Mouse (Mus musculus) heart, embryonic 16.5 days (tissue): ENCODE measurements around the gene Ctc1. TPM values are rescaled to one million over a fixed set of nuclear protein-coding genes. Genes with fewer than 3 reads are reported as not detected.

Experiments
- ATAC-seq: fragments of 200-750 bp; cut with Nextera tagmentation; replicated peaks from 2 replicates; pipeline ENCODE4 v1.8.0; 2017; ENCODE audit warnings: moderate number of reproducible peaks; ENCODE audit not compliant: insufficient read depth, low FRiP score; ENCODE audit errors: extremely low read depth
- H3K27ac ChIP-seq: fragments of 300-500 bp; sonication (generic); 2 replicates; pipeline ENCODE4 v1.5.1; 2014; ENCODE audit warnings: mild to moderate bottlenecking, low read length, control low read depth, moderate library complexity
- H3K27me3 ChIP-seq: fragments of 300-500 bp; sonication (generic); 2 replicates; pipeline ENCODE4 v1.6.1; 2014; ENCODE audit warnings: low read length, mixed read lengths; ENCODE audit not compliant: control insufficient read depth, insufficient read depth
- H3K36me3 ChIP-seq: fragments of 300-500 bp; sonication (generic); 2 replicates; pipeline ENCODE4 v1.6.1; 2014; ENCODE audit not compliant: control insufficient read depth, insufficient read depth
- H3K4me1 ChIP-seq: fragments of 300-500 bp; sonication (generic); 2 replicates; pipeline ENCODE4 v1.6.1; 2014; ENCODE audit warnings: low read length, mixed read lengths; ENCODE audit not compliant: control insufficient read depth, insufficient read depth
- H3K4me2 ChIP-seq: fragments of 300-500 bp; sonication (generic); 2 replicates; pipeline ENCODE4 v1.6.1; 2014; ENCODE audit warnings: low read depth, mild to moderate bottlenecking, control low read depth, low read length
- H3K4me3 ChIP-seq: fragments of 300-500 bp; sonication (generic); 2 replicates; pipeline ENCODE4 v1.5.1; 2014; ENCODE audit warnings: mild to moderate bottlenecking, control low read depth, low read length
- H3K9ac ChIP-seq: fragments of 300-500 bp; sonication (generic); 2 replicates; pipeline ENCODE4 v1.6.1; 2014; ENCODE audit warnings: low read length, control low read depth
- H3K9me3 ChIP-seq: fragments of 300-500 bp; sonication (generic); replicated peaks from 2 replicates; pipeline ENCODE4 v1.6.1; 2016; ENCODE audit warnings: low read length; ENCODE audit not compliant: control insufficient read depth
- WGBS: fragments of 180-500 bp; shearing (Covaris S2); extraction: QIAGEN DNeasy Blood & Tissue Kit; methylation state at CpG from one replicate; pipeline ENCODE4 v1.1.7; 2014; 5-methylcytosine and 5-hydroxymethylcytosine counted together
- polyA plus RNA-seq: library from polyadenylated mRNA; unstranded; fragments of >200 nt; fragmentation: Nextera tagmentation; extraction: Ambion mirVana; gene quantifications from 2 replicates; pipeline ENCODE4 v1.2.1, GENCODE M21; 2015

The Ctc1 gene
- polyA plus RNA-seq, 1 experiment from 2014 or later: 44.4 TPM

GRCm38 (mm10) chr11:69012071-69012601 lies 3.6 kb upstream of the Ctc1 start:
- Histone ChIP-seq H3K9me3 (no peaks in the 10 kb centered on the region), H3K27ac (peak overlapping the region; percentile 96), H3K27me3 (no peaks in the 10 kb centered on the region), H3K36me3 (no peaks in the 10 kb centered on the region), H3K9ac (peak overlapping the region; percentile 78), H3K4me2 (peak overlapping the region; percentile 84), H3K4me3 (peak overlapping the region; percentile 62), H3K4me1 (peaks cover 15% of the 10 kb centered on the region)
- WGBS: 1% methylated on average over 18 of the region's 18 CpGs
- peak; percentile 79 for ATAC-seq

GRCm38 (mm10) chr11:69016755-69017154 lies 1.0 kb downstream of the Ctc1 start:
- H3K9me3 ChIP-seq: no peaks in the 10 kb centered on the region
- peak overlapping the region; percentile 79 for H3K9ac ChIP-seq
- no peak overlapping the region for H3K27ac ChIP-seq
- peaks cover 13% of the 10 kb centered on the region for H3K4me1 ChIP-seq
- H3K4me2 ChIP-seq: peak overlapping the region; percentile 76
- ATAC-seq: no peak
- H3K36me3 ChIP-seq: peaks cover 2% of the 10 kb centered on the region; the same call in 1 of the 2 replicates
- peak overlapping the region; percentile 68 for H3K4me3 ChIP-seq
- WGBS: 58% methylated on average over 3 of the region's 3 CpGs
- no peaks in the 10 kb centered on the region for H3K27me3 ChIP-seq

- H3K27me3 ChIP-seq: no peaks in the 10 kb centered on the region
- H3K36me3 ChIP-seq: peaks cover 39% of the 10 kb centered on the region
- H3K9ac ChIP-seq: no peak overlapping the region
- H3K9me3 ChIP-seq: no peaks in the 10 kb centered on the region
- no peak overlapping the region for H3K27ac ChIP-seq
- ATAC-seq: no peak
- peaks cover 7% of the 10 kb centered on the region for H3K4me1 ChIP-seq
- no peak overlapping the region for H3K4me2 ChIP-seq
- no peak overlapping the region for H3K4me3 ChIP-seq
Observed at GRCm38 (mm10) chr11:69020691-69021090, 5.0 kb downstream of the Ctc1 start.

- no peak overlapping the region for H3K4me3 ChIP-seq
- H3K9ac ChIP-seq: no peak overlapping the region
- H3K4me1 ChIP-seq: no peaks in the 10 kb centered on the region
- H3K4me2 ChIP-seq: no peak overlapping the region
- no peak overlapping the region for H3K27ac ChIP-seq
- WGBS: 88% methylated on average over 3 of the region's 3 CpGs
- peaks cover 83% of the 10 kb centered on the region for H3K36me3 ChIP-seq
- no peaks in the 10 kb centered on the region for H3K27me3 ChIP-seq
- no peak for ATAC-seq
- H3K9me3 ChIP-seq: no peaks in the 10 kb centered on the region
Observed at GRCm38 (mm10) chr11:69026562-69026961, 10.9 kb downstream of the Ctc1 start.

GRCm38 (mm10) chr11:69028805-69029204 lies 13.1 kb downstream of the Ctc1 start:
- Histone ChIP-seq H3K4me2 (no peak overlapping the region), H3K4me3 (no peak overlapping the region), H3K36me3 (peaks cover 72% of the 10 kb centered on the region), H3K9me3 (no peaks in the 10 kb centered on the region), H3K4me1 (no peaks in the 10 kb centered on the region), H3K9ac (no peak overlapping the region), H3K27ac (no peak overlapping the region), H3K27me3 (no peaks in the 10 kb centered on the region)
- ATAC-seq: no peak
- 64% methylated on average over 2 of the region's 2 CpGs for WGBS

- Histone ChIP-seq H3K27ac (no peak overlapping the region), H3K27me3 (no peaks in the 10 kb centered on the region), H3K9me3 (no peaks in the 10 kb centered on the region), H3K9ac (no peak overlapping the region), H3K4me1 (peaks cover 8% of the 10 kb centered on the region), H3K36me3 (peaks cover 41% of the 10 kb centered on the region), H3K4me3 (no peak overlapping the region), H3K4me2 (no peak overlapping the region)
- no peak for ATAC-seq
- 73% methylated on average over 9 of the region's 9 CpGs for WGBS
Observed at GRCm38 (mm10) chr11:69033552-69033951, 17.8 kb downstream of the Ctc1 start.

- H3K4me3 ChIP-seq: no peak overlapping the region
- no peaks in the 10 kb centered on the region for H3K9me3 ChIP-seq
- H3K27ac ChIP-seq: no peak overlapping the region
- no peak for ATAC-seq
- H3K4me2 ChIP-seq: no peak overlapping the region
- 85% methylated on average over 3 of the region's 3 CpGs for WGBS
- peaks cover 18% of the 10 kb centered on the region for H3K4me1 ChIP-seq
- H3K9ac ChIP-seq: no peak overlapping the region
- no peaks in the 10 kb centered on the region for H3K27me3 ChIP-seq
- H3K36me3 ChIP-seq: peaks cover 33% of the 10 kb centered on the region
Observed at GRCm38 (mm10) chr11:69034585-69034984, 18.9 kb downstream of the Ctc1 start.

GRCm38 (mm10) chr11:69035411-69035810 lies 19.7 kb downstream of the Ctc1 start:
- Histone ChIP-seq H3K4me3 (no peak overlapping the region), H3K4me2 (peak overlapping the region; percentile 24; the same call in 1 of the 2 replicates), H3K4me1 (peaks cover 18% of the 10 kb centered on the region), H3K36me3 (peaks cover 28% of the 10 kb centered on the region), H3K27me3 (no peaks in the 10 kb centered on the region), H3K27ac (peak overlapping the region; percentile 59), H3K9me3 (no peaks in the 10 kb centered on the region), H3K9ac (no peak overlapping the region)
- WGBS: 81% methylated on average over 9 of the region's 9 CpGs
- no peak for ATAC-seq

GRCm38 (mm10) chr11:69035849-69036248 lies 20.1 kb downstream of the Ctc1 start:
- Histone ChIP-seq H3K27ac (peak overlapping the region; percentile 59), H3K9ac (no peak overlapping the region), H3K9me3 (no peaks in the 10 kb centered on the region), H3K27me3 (no peaks in the 10 kb centered on the region), H3K4me3 (peak overlapping the region; percentile 17; the same call in 1 of the 2 replicates), H3K4me2 (peak overlapping the region; percentile 54), H3K4me1 (peaks cover 18% of the 10 kb centered on the region), H3K36me3 (peaks cover 26% of the 10 kb centered on the region)
- 8% methylated on average over 8 of the region's 8 CpGs for WGBS
- ATAC-seq: no peak; the same call in 1 of the 2 replicates
